Mouse (Mus musculus): ENCODE measurements at regions not wholly inside any gene's neighbourhood (a gene's known extent, or its start where the extent isn't known, plus 50 kb on each side); places are given as distances from the start of the nearest gene placed in this dataset.

DNA sequence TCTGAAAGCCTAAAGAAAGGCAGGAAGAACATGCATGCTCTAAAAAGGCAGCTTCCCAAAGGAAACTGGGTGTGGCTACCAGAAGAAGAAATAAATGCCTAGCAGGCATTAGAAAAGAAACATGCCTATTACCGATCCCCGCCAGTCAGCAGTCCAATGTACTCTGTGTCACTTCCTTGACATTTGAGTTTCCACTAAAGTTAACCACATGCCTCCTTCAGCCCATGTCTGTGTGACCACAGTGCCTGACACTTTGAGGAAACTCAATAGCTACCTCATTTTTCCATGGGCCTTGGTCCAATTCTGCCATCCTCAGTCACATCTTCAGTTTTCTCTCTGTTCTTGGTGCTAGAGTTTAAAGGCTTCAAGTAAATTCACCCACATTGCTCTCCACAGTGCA, 233.7 kb upstream of the Isx start:
- in situ Hi-C loops (cut with MboI, MseI), result no loop called here

GRCm38 (mm10) chr8:74640636-74641035, 232.3 kb upstream of the Isx start:
- in situ Hi-C loops (cut with MboI, MseI), result no loop called here

DNA sequence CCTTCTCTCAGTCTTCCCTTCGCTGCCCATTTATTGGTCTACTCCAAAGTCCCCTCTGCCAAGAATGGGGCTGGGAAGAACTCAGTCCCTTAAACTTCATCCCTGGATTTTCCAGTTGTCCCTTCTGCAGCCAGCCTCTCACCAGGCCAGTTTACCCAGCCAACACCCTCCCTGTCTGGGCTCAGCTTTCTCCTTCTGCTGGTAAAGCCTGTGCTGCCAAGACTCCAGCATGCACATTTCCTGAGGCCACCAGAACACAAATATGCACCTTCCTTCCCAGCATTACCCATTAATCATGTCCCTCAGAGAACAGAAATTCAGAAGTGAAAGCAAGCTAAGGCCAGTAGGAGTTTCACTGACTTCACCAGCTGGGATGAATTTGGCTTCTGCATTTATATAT, 213.0 kb upstream of the Isx start:
- in situ Hi-C loops (cut with MboI, MseI), result loop anchor here (25.0 kb wide), 1 partner anchor 1373 kb away; no protein-coding TSS in a partner anchor

- in situ Hi-C loops (cut with MboI, MseI), result no loop called here
Measured at GRCm38 (mm10) chr8:74688342-74688741, 184.6 kb upstream of the Isx start.

GRCm38 (mm10) chr8:74696001-74696400, 177.0 kb upstream of the Isx start:
- in situ Hi-C loops (cut with MboI, MseI), result no loop called here

DNA sequence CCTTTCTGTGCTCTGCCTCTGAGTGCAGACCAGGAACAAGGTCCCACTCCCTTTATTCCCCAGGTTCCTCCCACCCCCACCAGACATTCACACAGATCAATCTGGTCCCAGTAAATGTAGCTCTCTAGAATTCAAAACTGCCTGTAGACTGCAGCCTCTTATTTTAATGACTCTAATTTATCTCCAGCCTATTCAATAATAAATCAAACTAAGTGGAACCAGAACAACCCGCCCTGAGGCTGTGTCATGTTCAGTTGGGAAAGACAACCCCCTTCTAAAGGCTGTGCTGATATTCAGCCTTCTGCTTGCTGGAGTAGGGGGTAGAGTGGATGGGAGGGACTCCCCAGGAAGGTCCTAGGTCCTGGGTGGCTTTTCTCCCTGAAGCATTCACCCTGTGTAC, 175.7 kb upstream of the Isx start:
- in situ Hi-C loops (cut with MboI, MseI), result no loop called here

DNA sequence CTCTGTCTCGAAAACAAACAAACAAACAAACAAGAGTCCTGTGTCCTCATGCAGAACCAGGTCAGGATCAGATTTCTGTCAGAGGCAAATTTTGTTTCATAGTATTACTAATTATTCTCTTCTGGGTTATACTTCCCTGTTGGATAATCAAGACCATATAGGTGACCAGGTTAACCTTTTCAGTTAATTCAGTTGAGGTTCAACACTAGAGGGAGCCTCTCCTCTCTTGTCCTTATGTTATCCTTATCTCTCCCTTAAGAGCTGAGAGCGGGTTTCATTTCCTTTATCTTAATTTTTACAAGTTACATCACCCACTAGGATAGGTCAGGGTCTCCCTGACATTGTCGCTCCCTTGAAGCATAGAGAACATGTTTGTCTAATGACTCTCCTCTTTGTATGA, 160.4 kb upstream of the Isx start:
- in situ Hi-C loops (cut with MboI, MseI), result no loop called here

DNA sequence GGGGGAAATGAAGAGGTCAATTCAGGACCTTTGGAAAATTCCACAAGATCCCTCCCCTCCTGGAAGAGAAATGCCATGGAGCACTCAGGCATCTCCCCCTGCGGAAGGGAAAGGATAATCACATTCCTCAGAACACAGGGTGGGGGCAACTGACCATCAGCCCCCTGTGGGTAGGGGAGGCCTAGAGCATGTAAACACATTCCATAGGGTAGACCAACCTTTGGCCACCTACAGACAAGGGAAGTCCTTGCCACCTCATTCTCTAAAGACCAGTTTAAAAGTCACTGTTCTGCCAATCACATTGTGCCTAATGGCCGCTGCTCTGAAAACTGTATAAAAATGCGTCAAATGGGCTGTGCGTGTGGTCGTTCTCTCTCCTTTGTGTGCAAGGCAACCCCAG, 156.9 kb upstream of the Isx start:
- in situ Hi-C loops (cut with MboI, MseI), result no loop called here

- in situ Hi-C loops (cut with MboI, MseI), result no loop called here
Measured at GRCm38 (mm10) chr8:74764728-74765127, 108.2 kb upstream of the Isx start.

DNA sequence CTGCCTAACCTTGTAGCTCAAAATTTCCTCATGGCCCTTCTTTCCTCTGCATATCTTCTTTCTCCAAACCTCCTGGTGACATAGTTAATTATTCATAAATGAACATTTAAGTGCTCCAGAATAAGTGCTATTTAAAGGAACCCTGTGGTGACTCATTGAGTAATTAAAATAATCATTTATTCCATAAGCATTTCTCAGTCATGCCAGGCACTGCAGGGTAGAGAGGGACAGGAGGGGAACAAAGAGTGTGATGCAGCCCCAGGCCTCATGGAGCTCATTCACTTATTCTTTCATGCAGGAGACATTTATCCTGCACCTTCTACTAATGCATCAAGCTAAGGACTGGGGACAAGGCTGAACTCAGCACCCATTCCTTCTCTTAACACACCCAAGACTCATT, 97.4 kb upstream of the Isx start:
- in situ Hi-C loops (cut with MboI, MseI), result no loop called here

DNA sequence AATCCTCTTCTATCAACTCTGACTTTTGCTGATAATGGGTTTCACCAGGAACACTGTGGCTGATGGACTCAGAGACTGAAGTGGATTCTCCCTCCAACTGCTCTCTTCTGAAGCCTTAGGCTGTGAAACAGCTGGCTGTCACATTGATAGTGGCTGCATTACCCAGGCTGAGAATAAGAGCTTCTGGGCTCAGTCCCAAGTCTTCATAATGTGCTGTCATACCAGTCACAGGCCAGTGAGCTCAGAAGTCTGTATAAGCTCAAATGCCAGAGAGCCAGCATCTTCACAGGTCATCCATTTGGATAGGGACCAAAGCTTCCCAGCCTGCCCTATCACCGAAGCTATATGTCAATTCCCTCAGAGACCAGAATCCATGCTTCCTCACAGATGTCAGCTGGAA, 91.9 kb upstream of the Isx start:
- in situ Hi-C loops (cut with MboI, MseI), result no loop called here

- in situ Hi-C loops (cut with MboI, MseI), result no loop called here
Measured at GRCm38 (mm10) chr8:74808685-74809084, 64.3 kb upstream of the Isx start.

DNA sequence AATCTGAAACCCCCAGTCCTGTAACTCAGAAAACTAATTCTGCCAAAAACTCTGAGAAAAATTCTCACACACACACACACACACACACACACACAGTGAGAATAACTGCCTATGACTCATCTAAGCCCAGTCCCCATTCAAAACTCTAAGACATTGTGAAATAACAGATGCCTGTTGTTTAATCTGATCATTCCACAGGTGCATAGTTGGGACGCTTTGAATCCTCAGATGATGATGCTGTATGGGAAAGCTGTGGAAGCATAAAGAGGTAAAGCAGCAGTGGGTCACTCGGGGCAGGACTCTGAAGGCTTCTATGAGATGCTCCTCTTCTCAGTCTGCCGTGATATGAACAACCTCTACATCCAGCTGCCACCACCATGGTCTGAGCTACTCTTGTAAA, 62.9 kb upstream of the Isx start:
- in situ Hi-C loops (cut with MboI, MseI), result no loop called here

GRCm38 (mm10) chr8:74818434-74818833, 54.5 kb upstream of the Isx start:
- in situ Hi-C loops (cut with MboI, MseI), result no loop called here

DNA sequence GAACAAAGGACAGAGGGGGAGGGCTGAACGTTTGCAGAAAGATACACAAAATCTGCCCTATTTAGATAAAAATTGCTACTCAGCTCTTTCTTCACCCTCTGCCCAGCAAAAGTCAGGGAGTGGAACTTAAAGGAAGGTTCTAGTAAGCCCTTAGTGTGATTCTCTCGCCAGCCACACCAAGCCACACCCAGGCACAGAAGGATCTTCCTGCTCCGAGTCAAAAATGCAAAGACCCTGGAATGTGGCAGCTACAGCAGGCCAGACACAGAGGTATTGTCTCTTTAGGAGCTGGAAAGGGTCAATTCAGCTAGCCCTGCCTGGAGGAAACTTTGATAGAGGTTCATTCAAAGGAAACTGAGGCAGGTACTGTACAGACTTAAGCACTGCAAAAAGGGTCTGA, 52.3 kb upstream of the Isx start:
- in situ Hi-C loops (cut with MboI, MseI), result no loop called here

GRCm38 (mm10) chr8:74822288-74822687, 50.7 kb upstream of the Isx start:
- in situ Hi-C loops (cut with MboI, MseI), result no loop called here

Measured in T-helper 2 cell (primary cell).